Comparison of ENCODE assay signal across 8 mouse cellular contexts in genomic region chr2:18195691-18196396, GRCm38 (mm10).
DNase-seq lines count a peak whose midpoint lies in the region; ATAC-seq lines count a peak whose summit lies in the region.

No protein-coding gene starts in this region.

- no peaks in the 10 kb centered on the region for H3K36me3 ChIP-seq in hindbrain, embryonic 16.5 days (ENCODE audit: control insufficient read depth, insufficient read depth, low read length)
- peaks cover 16% of the 10 kb centered on the region; the same call in 1 of the 2 replicates for H3K36me3 ChIP-seq in hindbrain, embryonic 12.5 days

- H3K9ac ChIP-seq in hindbrain, embryonic 16.5 days (ENCODE audit: low read depth, low read length), result no peak overlapping the region
- no peak overlapping the region for H3K9ac ChIP-seq in hindbrain, embryonic 12.5 days

- ATAC-seq in hindbrain, embryonic 16.5 days, result 0 out of 2 replicates have a peak, but pooled peaks have one; percentile 50
- no peak for ATAC-seq in hindbrain, embryonic 12.5 days (ENCODE audit: low FRiP score)
- peak; percentile 80 for ATAC-seq in megakaryocyte-erythroid progenitor cell, adult 5-6 weeks (replicated peaks; ENCODE audit: low FRiP score, low TSS enrichment, poor library complexity, severe bottlenecking)

- WGBS in hindbrain, embryonic 16.5 days, result 65% methylated on average over 3 of the region's 3 CpGs
- 84% methylated on average over 3 of the region's 3 CpGs for whole genome bisulfite sequencing in hindbrain, embryonic 12.5 days

- H3K9me3 ChIP-seq in hindbrain, embryonic 16.5 days (ENCODE audit: control insufficient read depth, low read length), result no peaks in the 10 kb centered on the region
- no peaks in the 10 kb centered on the region for H3K9me3 ChIP-seq in hindbrain, embryonic 12.5 days (replicated peaks)

- H3K4me1 ChIP-seq in hindbrain, embryonic 16.5 days (ENCODE audit: control insufficient read depth, insufficient read depth, low read depth, low read length), result no peaks in the 10 kb centered on the region
- H3K4me1 ChIP-seq in hindbrain, embryonic 12.5 days, result no peaks in the 10 kb centered on the region

- no peak overlapping the region for H3K4me3 ChIP-seq in hindbrain, embryonic 16.5 days (ENCODE audit: low read length)
- H3K4me3 ChIP-seq in hindbrain, embryonic 12.5 days, result no peak overlapping the region

- H3K27ac ChIP-seq in hindbrain, embryonic 16.5 days (ENCODE audit: low read depth, low read length), result no peak overlapping the region
- no peak overlapping the region for H3K27ac ChIP-seq in hindbrain, embryonic 12.5 days

- intact Hi-C loops in heart, postnatal 25 days (cut with DNase I), result loop anchor here (5.0 kb wide), 1 partner anchor 129 kb away; no protein-coding TSS in a partner anchor

- H3K27me3 ChIP-seq in hindbrain, embryonic 16.5 days (replicated peaks; ENCODE audit: control insufficient read depth, insufficient read depth, low read length), result no peaks in the 10 kb centered on the region
- no peaks in the 10 kb centered on the region for H3K27me3 ChIP-seq in hindbrain, embryonic 12.5 days

- DNase-seq in adrenal gland, adult 8-10 months, result peak; percentile 80
- DNase-seq in kidney, adult 8-10 months, result peak; percentile 59 to 78
- no peak for DNase-seq in layer of hippocampus, postnatal 25 days (ENCODE audit: extremely low spot score in 1 of 2, low spot score in 1 of 2)
- no peak for DNase-seq in right cerebral cortex, postnatal 10 days (ENCODE audit: low spot score in 2 of 2)
- no peak for DNase-seq in heart, postnatal 25 days (ENCODE audit: low spot score)

- H3K4me2 ChIP-seq in hindbrain, embryonic 16.5 days (ENCODE audit: low read length), result no peak overlapping the region
- no peak overlapping the region for H3K4me2 ChIP-seq in hindbrain, embryonic 12.5 days (replicated peaks)

Comparison
In these comparisons a context has a peak if more than half of its experiments do, and no peak if none do; other contexts are left out.
1. DNase-seq: peak in adrenal gland, adult 8-10 months (single experiment) and kidney, adult 8-10 months (2 of 2); none in layer of hippocampus, postnatal 25 days (0 of 2), right cerebral cortex, postnatal 10 days (0 of 2) and heart, postnatal 25 days (single experiment).